Mouse (Mus musculus): ENCODE data around the gene Fars2. TPM values are rescaled to one million over a fixed set of nuclear protein-coding genes. Genes with fewer than 3 reads are reported as not detected.

Fars2 gene
- polyA plus RNA-seq, 1 experiment from 2014 or later: 26.7 TPM

DNA sequence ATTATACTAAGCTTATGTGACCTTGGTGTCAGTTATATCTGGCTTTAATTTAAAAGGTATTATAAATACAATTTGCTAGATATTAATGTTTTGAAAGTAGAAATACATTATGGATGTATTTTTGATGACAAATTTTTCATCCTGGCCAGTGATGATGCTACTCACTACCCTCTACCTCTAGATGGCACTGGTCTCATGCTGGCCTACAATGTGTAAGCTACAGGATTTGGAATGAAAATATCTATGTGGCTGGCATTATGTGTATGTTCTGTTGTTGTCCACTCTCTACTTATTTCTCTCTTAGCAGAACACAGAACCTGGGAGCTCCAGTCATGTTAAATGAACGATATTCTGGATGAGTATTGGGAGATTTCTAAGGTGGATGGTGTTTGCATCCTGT lies 104.7 kb downstream of the Fars2 start:
- Histone ChIP-seq H3K9ac (replicated peaks; ENCODE audit: low read depth, low read length) (no peak overlapping the region), H3K9me3 (ENCODE audit: control insufficient read depth, low read length) (no peaks in the 10 kb centered on the region), H3K27ac (ENCODE audit: low read depth, low read length) (no peak overlapping the region), H3K4me1 (ENCODE audit: control insufficient read depth, insufficient read depth, low read length) (no peaks in the 10 kb centered on the region), H3K4me3 (ENCODE audit: low read depth, low read length) (no peak overlapping the region), H3K27me3 (ENCODE audit: control insufficient read depth, insufficient read depth, low read length) (no peaks in the 10 kb centered on the region), H3K4me2 (ENCODE audit: low read depth, low read length) (no peak overlapping the region), H3K36me3 (ENCODE audit: control insufficient read depth, insufficient read depth, low read length) (no peaks in the 10 kb centered on the region)
- ATAC-seq (ENCODE audit: low read depth): no peak
- WGBS: 97% methylated on average over 1 of the region's 1 CpGs

DNA sequence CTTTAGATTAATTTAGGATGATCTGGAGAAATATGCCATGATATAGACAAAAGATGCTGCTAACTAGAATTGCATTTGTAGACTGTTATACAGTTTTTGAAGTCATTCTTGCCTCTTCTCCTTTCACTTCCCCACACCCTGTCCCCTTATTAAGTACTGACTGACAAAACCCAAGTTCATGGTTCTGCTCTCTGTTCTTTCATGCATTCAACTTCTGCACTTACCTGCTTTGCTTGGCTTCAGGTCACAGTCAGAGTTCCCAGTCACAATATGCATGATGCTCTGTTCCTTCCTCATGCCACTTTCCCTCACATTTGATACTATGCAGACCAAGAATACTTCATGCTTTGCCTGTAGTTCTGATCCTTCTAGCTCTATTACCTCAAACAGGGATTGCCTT lies 105.5 kb downstream of the Fars2 start:
- Histone ChIP-seq H3K4me3 (ENCODE audit: low read depth, low read length) (no peak overlapping the region), H3K4me2 (ENCODE audit: low read depth, low read length) (no peak overlapping the region), H3K9me3 (ENCODE audit: control insufficient read depth, low read length) (no peaks in the 10 kb centered on the region), H3K27ac (ENCODE audit: low read depth, low read length) (no peak overlapping the region), H3K4me1 (ENCODE audit: control insufficient read depth, insufficient read depth, low read length) (no peaks in the 10 kb centered on the region), H3K36me3 (ENCODE audit: control insufficient read depth, insufficient read depth, low read length) (no peaks in the 10 kb centered on the region), H3K9ac (replicated peaks; ENCODE audit: low read depth, low read length) (no peak overlapping the region), H3K27me3 (ENCODE audit: control insufficient read depth, insufficient read depth, low read length) (no peaks in the 10 kb centered on the region)
- no peak for ATAC-seq (ENCODE audit: low read depth)

GRCm38 (mm10) chr13:36224431-36224830 lies 107.2 kb downstream of the Fars2 start:
- no peak overlapping the region for H3K27ac ChIP-seq (ENCODE audit: low read depth, low read length)
- no peak overlapping the region for H3K4me2 ChIP-seq (ENCODE audit: low read depth, low read length)
- H3K9me3 ChIP-seq (ENCODE audit: control insufficient read depth, low read length): no peaks in the 10 kb centered on the region
- no peak overlapping the region for H3K9ac ChIP-seq (replicated peaks; ENCODE audit: low read depth, low read length)
- no peak overlapping the region for H3K4me3 ChIP-seq (ENCODE audit: low read depth, low read length)
- no peak for ATAC-seq (ENCODE audit: low read depth)
- H3K36me3 ChIP-seq (ENCODE audit: control insufficient read depth, insufficient read depth, low read length): no peaks in the 10 kb centered on the region
- H3K27me3 ChIP-seq (ENCODE audit: control insufficient read depth, insufficient read depth, low read length): no peaks in the 10 kb centered on the region
- no peaks in the 10 kb centered on the region for H3K4me1 ChIP-seq (ENCODE audit: control insufficient read depth, insufficient read depth, low read length)
- 89% methylated on average over 2 of the region's 2 CpGs for WGBS

DNA sequence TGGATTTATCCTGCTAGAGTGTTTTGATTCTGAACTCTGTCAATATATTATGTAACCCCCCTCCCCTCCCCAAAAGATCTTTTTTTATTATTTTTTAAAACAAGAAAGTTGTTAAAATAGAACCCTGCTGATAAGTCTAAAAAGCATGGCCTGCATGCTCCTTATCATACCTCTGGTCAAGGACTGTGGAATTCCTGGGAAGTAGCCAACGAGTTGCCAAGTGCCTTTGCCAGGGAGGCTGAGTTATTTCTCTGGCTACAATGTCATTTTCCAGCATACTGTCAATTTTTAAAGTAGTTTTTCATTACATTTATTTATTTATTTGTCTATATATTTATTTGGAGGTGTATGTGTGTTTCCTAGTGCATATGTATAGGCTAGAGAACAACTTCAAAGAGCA lies 125.0 kb downstream of the Fars2 start:
- H3K27ac ChIP-seq (ENCODE audit: low read depth, low read length): no peak overlapping the region
- ATAC-seq (ENCODE audit: low read depth): no peak
- WGBS: 85% methylated on average over 1 of the region's 1 CpGs
- H3K36me3 ChIP-seq (ENCODE audit: control insufficient read depth, insufficient read depth, low read length): no peaks in the 10 kb centered on the region
- no peak overlapping the region for H3K4me2 ChIP-seq (ENCODE audit: low read depth, low read length)
- H3K9ac ChIP-seq (replicated peaks; ENCODE audit: low read depth, low read length): no peak overlapping the region
- no peaks in the 10 kb centered on the region for H3K4me1 ChIP-seq (ENCODE audit: control insufficient read depth, insufficient read depth, low read length)
- no peak overlapping the region for H3K4me3 ChIP-seq (ENCODE audit: low read depth, low read length)
- H3K9me3 ChIP-seq (ENCODE audit: control insufficient read depth, low read length): no peaks in the 10 kb centered on the region
- no peaks in the 10 kb centered on the region for H3K27me3 ChIP-seq (ENCODE audit: control insufficient read depth, insufficient read depth, low read length)

- no peak for ATAC-seq (ENCODE audit: low read depth)
- Histone ChIP-seq H3K4me3 (ENCODE audit: low read depth, low read length) (no peak overlapping the region), H3K4me1 (ENCODE audit: control insufficient read depth, insufficient read depth, low read length) (no peaks in the 10 kb centered on the region), H3K27ac (ENCODE audit: low read depth, low read length) (no peak overlapping the region), H3K27me3 (ENCODE audit: control insufficient read depth, insufficient read depth, low read length) (no peaks in the 10 kb centered on the region), H3K4me2 (ENCODE audit: low read depth, low read length) (no peak overlapping the region), H3K36me3 (ENCODE audit: control insufficient read depth, insufficient read depth, low read length) (no peaks in the 10 kb centered on the region), H3K9ac (replicated peaks; ENCODE audit: low read depth, low read length) (no peak overlapping the region), H3K9me3 (ENCODE audit: control insufficient read depth, low read length) (no peaks in the 10 kb centered on the region)
- 53% methylated on average over 3 of the region's 3 CpGs for WGBS
Observed at GRCm38 (mm10) chr13:36253936-36254335, 136.7 kb downstream of the Fars2 start.

- Histone ChIP-seq H3K4me3 (ENCODE audit: low read depth, low read length) (no peak overlapping the region), H3K4me2 (ENCODE audit: low read depth, low read length) (no peak overlapping the region), H3K36me3 (ENCODE audit: control insufficient read depth, insufficient read depth, low read length) (no peaks in the 10 kb centered on the region), H3K4me1 (ENCODE audit: control insufficient read depth, insufficient read depth, low read length) (no peaks in the 10 kb centered on the region), H3K27me3 (ENCODE audit: control insufficient read depth, insufficient read depth, low read length) (no peaks in the 10 kb centered on the region), H3K9ac (replicated peaks; ENCODE audit: low read depth, low read length) (no peak overlapping the region), H3K27ac (ENCODE audit: low read depth, low read length) (no peak overlapping the region), H3K9me3 (ENCODE audit: control insufficient read depth, low read length) (no peaks in the 10 kb centered on the region)
- WGBS: 70% methylated on average over 5 of the region's 5 CpGs
- no peak for ATAC-seq (ENCODE audit: low read depth)
Observed at GRCm38 (mm10) chr13:36257213-36257612, 140.0 kb downstream of the Fars2 start.

- Histone ChIP-seq H3K9ac (replicated peaks; ENCODE audit: low read depth, low read length) (no peak overlapping the region), H3K36me3 (ENCODE audit: control insufficient read depth, insufficient read depth, low read length) (no peaks in the 10 kb centered on the region), H3K4me2 (ENCODE audit: low read depth, low read length) (no peak overlapping the region), H3K4me3 (ENCODE audit: low read depth, low read length) (no peak overlapping the region), H3K27ac (ENCODE audit: low read depth, low read length) (no peak overlapping the region), H3K4me1 (ENCODE audit: control insufficient read depth, insufficient read depth, low read length) (no peaks in the 10 kb centered on the region), H3K27me3 (ENCODE audit: control insufficient read depth, insufficient read depth, low read length) (no peaks in the 10 kb centered on the region), H3K9me3 (ENCODE audit: control insufficient read depth, low read length) (no peaks in the 10 kb centered on the region)
- 86% methylated on average over 1 of the region's 1 CpGs for WGBS
- ATAC-seq (ENCODE audit: low read depth): no peak
Observed at GRCm38 (mm10) chr13:36259754-36260153, 142.5 kb downstream of the Fars2 start.

DNA sequence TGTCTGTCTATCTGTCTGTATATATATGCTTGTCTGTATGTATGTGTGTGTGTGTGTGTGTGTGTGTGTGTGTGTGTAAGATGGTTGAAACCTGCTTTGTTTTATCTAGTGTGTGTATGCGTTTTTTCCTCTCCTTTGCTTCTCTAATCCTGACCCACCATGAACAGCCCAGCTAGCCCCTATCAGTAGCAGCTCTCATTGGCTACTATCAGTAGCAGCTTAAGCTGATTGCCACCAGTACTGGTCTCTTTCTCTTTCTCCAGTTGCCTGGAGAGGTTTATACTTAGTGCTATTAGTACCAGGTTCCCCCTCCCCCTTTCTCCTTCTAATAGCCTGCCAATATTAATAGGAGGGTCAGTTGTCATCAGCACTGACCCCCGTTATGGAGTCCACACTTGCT lies 144.1 kb downstream of the Fars2 start:
- no peak overlapping the region for H3K4me3 ChIP-seq (ENCODE audit: low read depth, low read length)
- no peaks in the 10 kb centered on the region for H3K27me3 ChIP-seq (ENCODE audit: control insufficient read depth, insufficient read depth, low read length)
- H3K27ac ChIP-seq (ENCODE audit: low read depth, low read length): no peak overlapping the region
- H3K9ac ChIP-seq (replicated peaks; ENCODE audit: low read depth, low read length): no peak overlapping the region
- no peaks in the 10 kb centered on the region for H3K4me1 ChIP-seq (ENCODE audit: control insufficient read depth, insufficient read depth, low read length)
- no peak overlapping the region for H3K4me2 ChIP-seq (ENCODE audit: low read depth, low read length)
- H3K36me3 ChIP-seq (ENCODE audit: control insufficient read depth, insufficient read depth, low read length): no peaks in the 10 kb centered on the region
- 90% methylated on average over 2 of the region's 2 CpGs for WGBS
- ATAC-seq (ENCODE audit: low read depth): no peak
- H3K9me3 ChIP-seq (ENCODE audit: control insufficient read depth, low read length): no peaks in the 10 kb centered on the region

GRCm38 (mm10) chr13:36263240-36264095 lies 146.3 kb downstream of the Fars2 start:
- H3K4me2 ChIP-seq (ENCODE audit: low read depth, low read length): no peak overlapping the region
- no peaks in the 10 kb centered on the region for H3K9me3 ChIP-seq (ENCODE audit: control insufficient read depth, low read length)
- H3K36me3 ChIP-seq (ENCODE audit: control insufficient read depth, insufficient read depth, low read length): no peaks in the 10 kb centered on the region
- no peak for ATAC-seq (ENCODE audit: low read depth)
- H3K27ac ChIP-seq (ENCODE audit: low read depth, low read length): no peak overlapping the region
- no peaks in the 10 kb centered on the region for H3K27me3 ChIP-seq (ENCODE audit: control insufficient read depth, insufficient read depth, low read length)
- H3K4me3 ChIP-seq (ENCODE audit: low read depth, low read length): no peak overlapping the region
- 36% methylated on average over 5 of the region's 5 CpGs for WGBS
- no peak overlapping the region for H3K9ac ChIP-seq (replicated peaks; ENCODE audit: low read depth, low read length)
- no peaks in the 10 kb centered on the region for H3K4me1 ChIP-seq (ENCODE audit: control insufficient read depth, insufficient read depth, low read length)

Measured in neural tube, embryonic 14.5 days (tissue).